Mouse (Mus musculus) olfactory bulb, adult 2 months (tissue): ENCODE data around the gene Il9r. TPM values are rescaled to one million over a fixed set of nuclear protein-coding genes. Genes with fewer than 3 reads are reported as not detected.

Source experiments
- H3K27ac ChIP-seq: fragments of 200-500 bp; 2 replicates; pipeline ENCODE4 v1.5.1; 2012; ENCODE audit warnings: low read depth, low read length; ENCODE audit not compliant: insufficient read depth
- H3K4me1 ChIP-seq: fragments of 200-500 bp; 2 replicates; pipeline ENCODE4 v1.6.1; 2012; ENCODE audit warnings: low read length; ENCODE audit not compliant: control insufficient read depth, insufficient read depth
- H3K4me3 ChIP-seq: fragments of 200-500 bp; 2 replicates; pipeline ENCODE4 v1.5.1; 2012; ENCODE audit warnings: mild to moderate bottlenecking, low read depth, low read length, moderate library complexity; ENCODE audit not compliant: insufficient read depth
- CTCF ChIP-seq: fragments of 200-500 bp; IDR thresholded peaks from 2 replicates; pipeline ENCODE4 v1.5.1; 2012; ENCODE audit warnings: low read depth, mild to moderate bottlenecking, low read length, moderate library complexity; ENCODE audit not compliant: insufficient read depth
- POLR2A ChIP-seq: fragments of 200-500 bp; IDR thresholded peaks from 2 replicates; pipeline ENCODE4 v1.6.1; 2012; ENCODE audit warnings: mild to moderate bottlenecking, low read depth, low read length, moderate library complexity; ENCODE audit not compliant: insufficient read depth
- WGBS: fragments of 180-500 bp; shearing (Covaris S2); methylation state at CpG from one replicate; pipeline ENCODE4 v1.1.7; 2018; 5-methylcytosine and 5-hydroxymethylcytosine counted together
- polyA plus RNA-seq: library from polyadenylated mRNA; stranded (reverse); fragments of >200 nt; gene quantifications from 2 replicates; pipeline ENCODE4 v1.2.4, GENCODE M21; 2012; ENCODE audit warnings: low replicate concordance; ENCODE audit not compliant: missing spikeins, insufficient read depth, insufficient read length

Gene Il9r
- polyA plus RNA-seq = not detected in 2 replicates

GRCm38 (mm10) chr11:32200075-32200601 is at the start of gene Il9r:
TSS of gene Il9r (minus strand) at chr11:32200279.
- peaks cover 5% of the 10 kb centered on the region; the same call in 1 of the 2 replicates for H3K4me1 ChIP-seq

GRCm38 (mm10) chr11:32248350-32248749 is 48.3 kb upstream of the Il9r start:
- H3K27ac ChIP-seq = no peak overlapping the region
- H3K4me1 ChIP-seq = peaks cover 7% of the 10 kb centered on the region
- WGBS = 84% methylated on average over 3 of the region's 3 CpGs
- no peak for TF ChIP-seq POLR2A
- TF ChIP-seq CTCF = no peak
- H3K4me3 ChIP-seq = no peak overlapping the region

More at GRCm38 (mm10) chr11:32200075-32200601, at the start of gene Il9r:
- 81% methylated on average over 10 of the region's 10 CpGs for WGBS
- TF ChIP-seq CTCF (no peak), POLR2A (no peak)
- no peak within 1 kb of the TSS for H3K27ac ChIP-seq
- H3K4me3 ChIP-seq = no peak within 1 kb of the TSS

GRCm38 (mm10) chr11:32247068-32247467 is 47.0 kb upstream of the Il9r start:
- Histone ChIP-seq H3K27ac (no peak overlapping the region), H3K4me3 (no peak overlapping the region), H3K4me1 (peaks cover 10% of the 10 kb centered on the region)
- TF ChIP-seq POLR2A (no peak), CTCF (no peak)

- Histone ChIP-seq H3K27ac (no peak overlapping the region), H3K4me1 (peaks cover 10% of the 10 kb centered on the region), H3K4me3 (no peak overlapping the region)
- no peak for TF ChIP-seq CTCF
- 87% methylated on average over 6 of the region's 6 CpGs for WGBS
Measured at GRCm38 (mm10) chr11:32245614-32246013, 45.5 kb upstream of the Il9r start.

DNA sequence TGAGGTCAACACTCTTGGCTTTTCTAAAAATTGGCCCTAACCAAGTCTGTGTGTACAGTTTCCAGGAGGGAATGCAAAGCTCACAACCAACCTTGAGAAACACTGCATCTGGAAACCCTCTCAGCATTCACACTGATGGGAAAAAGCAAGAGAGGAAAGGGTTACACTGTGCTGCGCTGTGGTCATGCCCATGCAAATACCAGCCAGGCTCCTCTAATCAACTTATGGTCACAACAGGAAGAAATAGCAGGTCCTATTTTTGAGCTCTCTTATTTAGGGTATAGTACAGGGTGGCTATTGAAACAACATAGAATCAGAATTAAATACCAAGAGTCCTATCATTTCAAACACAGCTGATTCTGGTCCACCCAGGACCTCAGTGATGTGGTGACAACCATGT is 44.5 kb upstream of the Il9r start:
- peaks cover 10% of the 10 kb centered on the region for H3K4me1 ChIP-seq
- WGBS = 73% methylated on average over 1 of the region's 1 CpGs
- no peak overlapping the region for H3K27ac ChIP-seq
- TF ChIP-seq POLR2A = no peak
- no peak for TF ChIP-seq CTCF
- no peak overlapping the region for H3K4me3 ChIP-seq

DNA sequence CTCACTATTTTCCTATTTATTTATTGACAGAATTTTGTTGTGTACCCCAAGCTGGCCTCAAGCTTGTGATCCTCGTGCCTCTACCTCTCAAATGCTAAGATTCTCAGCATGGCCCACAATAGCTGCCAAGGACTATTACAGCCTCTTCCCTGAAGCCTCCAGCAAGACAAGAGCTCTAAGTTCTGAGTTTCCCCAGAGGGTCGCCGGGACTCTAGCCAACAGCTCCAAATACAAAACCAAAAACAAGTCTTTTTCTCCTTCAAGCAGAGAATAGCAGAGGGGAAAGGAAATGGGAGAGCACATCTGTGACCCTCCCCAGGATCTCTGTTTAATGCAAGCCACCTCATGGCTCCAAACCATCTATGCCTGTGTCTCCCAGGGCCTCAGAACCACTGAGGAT is 44.0 kb upstream of the Il9r start:
- no peak overlapping the region for H3K4me3 ChIP-seq
- no peak for TF ChIP-seq POLR2A
- TF ChIP-seq CTCF = no peak
- peaks cover 10% of the 10 kb centered on the region for H3K4me1 ChIP-seq
- 32% methylated on average over 3 of the region's 3 CpGs for WGBS
- 0 out of 2 replicates have a peak overlapping the region, but pooled peaks have one; percentile 12 for H3K27ac ChIP-seq

- 49% methylated on average over 7 of the region's 7 CpGs for whole genome bisulfite sequencing
- TF ChIP-seq CTCF (no peak), POLR2A (no peak)
- no peak overlapping the region for H3K4me3 ChIP-seq
- H3K27ac ChIP-seq = no peak overlapping the region
- H3K4me1 ChIP-seq = peaks cover 14% of the 10 kb centered on the region
Measured at GRCm38 (mm10) chr11:32243205-32243955, 43.3 kb upstream of the Il9r start.

GRCm38 (mm10) chr11:32242209-32242608 is 42.1 kb upstream of the Il9r start:
- Histone ChIP-seq H3K4me1 (peaks cover 24% of the 10 kb centered on the region), H3K4me3 (no peak overlapping the region), H3K27ac (no peak overlapping the region)
- 91% methylated on average over 3 of the region's 3 CpGs for WGBS
- TF ChIP-seq CTCF (no peak), POLR2A (no peak)

- H3K4me1 ChIP-seq = peaks cover 30% of the 10 kb centered on the region
- TF ChIP-seq POLR2A (no peak), CTCF (no peak)
- no peak overlapping the region for H3K27ac ChIP-seq
- no peak overlapping the region for H3K4me3 ChIP-seq
Measured at GRCm38 (mm10) chr11:32241391-32241790, 41.3 kb upstream of the Il9r start.
